Mouse (Mus musculus) ES-CJ7 (cell line): ENCODE measurements at regions not wholly inside any gene's neighbourhood (a gene's known extent, or its start where the extent isn't known, plus 50 kb on each side); places are given as distances from the start of the nearest gene placed in this dataset.

ENCODE experiments used
- DNase-seq: peaks from one replicate; pipeline ENCODE4 v3.0.0; 2011; ENCODE audit warnings: low read depth, low spot score

GRCm38 (mm10) chr16:77537351-77537750 is 64.5 kb downstream of the Gm11146 start:
- no peak for DNase-seq

GRCm38 (mm10) chr16:77536746-77537145 is 65.1 kb downstream of the Gm11146 start:
- no peak for DNase-seq

GRCm38 (mm10) chr16:77536314-77536713 is 65.6 kb downstream of the Gm11146 start:
- no peak for DNase-seq

- peak; percentile 25 for DNase-seq
Measured at GRCm38 (mm10) chr16:77535021-77535420, 66.9 kb downstream of the Gm11146 start.

GRCm38 (mm10) chr16:77531596-77531995 is 70.3 kb downstream of the Gm11146 start:
- DNase-seq: no peak

- DNase-seq: no peak
Measured at GRCm38 (mm10) chr16:77527951-77528350, 73.9 kb downstream of the Gm11146 start.

GRCm38 (mm10) chr16:77514606-77515005 is 87.3 kb downstream of the Gm11146 start:
- no peak for DNase-seq

GRCm38 (mm10) chr16:77503556-77503955 is 98.3 kb downstream of the Gm11146 start:
- DNase-seq: no peak

GRCm38 (mm10) chr16:77502916-77503315 is 99.0 kb downstream of the Gm11146 start:
- no peak for DNase-seq

GRCm38 (mm10) chr16:77502026-77502425 is 99.9 kb downstream of the Gm11146 start:
- DNase-seq: no peak

GRCm38 (mm10) chr16:77500981-77501380 is 100.9 kb downstream of the Gm11146 start:
- no peak for DNase-seq

GRCm38 (mm10) chr16:77500413-77500812 is 101.5 kb downstream of the Gm11146 start:
- DNase-seq: no peak

- peak; percentile 4 for DNase-seq
Measured at GRCm38 (mm10) chr16:77499537-77500301, 102.2 kb downstream of the Gm11146 start.

GRCm38 (mm10) chr16:77495310-77495709 is 106.6 kb downstream of the Gm11146 start:
- no peak for DNase-seq

GRCm38 (mm10) chr16:77494042-77494441 is 107.9 kb downstream of the Gm11146 start:
- no peak for DNase-seq

GRCm38 (mm10) chr16:77488155-77488554 is 113.7 kb downstream of the Gm11146 start:
- no peak for DNase-seq

- no peak for DNase-seq
Measured at GRCm38 (mm10) chr16:77479812-77480211, 122.1 kb downstream of the Gm11146 start.

- DNase-seq: no peak
Measured at GRCm38 (mm10) chr16:77471868-77472267, 130.0 kb downstream of the Gm11146 start.

GRCm38 (mm10) chr16:77469903-77470302 is 132.0 kb downstream of the Gm11146 start:
- no peak for DNase-seq

- no peak for DNase-seq
Measured at GRCm38 (mm10) chr16:77469328-77469875, 132.5 kb downstream of the Gm11146 start.

- DNase-seq: no peak
Measured at GRCm38 (mm10) chr16:77467216-77467615, 134.7 kb downstream of the Gm11146 start.

- DNase-seq: no peak
Measured at GRCm38 (mm10) chr16:77464623-77465022, 137.3 kb downstream of the Gm11146 start.

GRCm38 (mm10) chr16:77461922-77462321 is 140.0 kb downstream of the Gm11146 start:
- no peak for DNase-seq
